11 mouse cellular contexts compared by ENCODE assay signal in the genomic region with DNA sequence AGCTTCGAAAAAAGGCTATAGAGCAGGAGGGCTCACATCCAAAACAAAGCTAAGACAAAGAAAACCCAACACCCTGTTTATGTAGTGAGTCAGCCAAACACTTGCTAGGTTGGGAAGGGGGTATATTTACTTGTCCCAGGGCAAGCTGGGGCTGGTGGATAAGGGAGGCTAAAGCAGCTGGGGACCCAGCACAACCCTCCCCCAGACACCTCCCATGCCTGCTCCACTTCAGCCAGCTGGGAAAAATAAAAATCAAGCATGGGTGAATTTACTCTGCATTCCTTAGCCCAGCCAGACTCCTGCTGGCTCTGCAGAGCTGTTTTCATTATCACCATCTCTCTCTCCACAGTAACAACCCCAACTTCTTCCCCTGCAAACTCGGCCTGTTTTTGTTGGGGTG. TPM values are rescaled to one million over a fixed set of nuclear protein-coding genes. Genes with fewer than 3 reads are reported as not detected.
DNase-seq lines count a peak whose midpoint lies in the region; ATAC-seq and TF ChIP-seq lines count a peak whose summit lies in the region.
"Had no signal": no experiment of that assay in that cellular context is flagged by ENCODE, and none has a peak within 500 bp of the region (broad histone marks: within the 10 kb centered on the region; RNA-seq: fewer than 3 reads in every experiment).

No protein-coding gene starts in this region.

- H3K9me3 ChIP-seq in forebrain, embryonic 11.5 days (ENCODE audit: control insufficient read depth, low read length): no peaks in the 10 kb centered on the region
- no peaks in the 10 kb centered on the region for H3K9me3 ChIP-seq in forebrain, embryonic 12.5 days
- H3K9me3 ChIP-seq in kidney, embryonic 16.5 days (ENCODE audit: low read length): no peaks in the 10 kb centered on the region
- no peaks in the 10 kb centered on the region for H3K9me3 ChIP-seq in limb, embryonic 14.5 days (ENCODE audit: control insufficient read depth, low read length)

- in situ Hi-C loops in Patski (cut with MboI; ENCODE audit: low pct_unique_long_range_greater_than_20kb): no loop called here

- no peak overlapping the region for H3K4me2 ChIP-seq in forebrain, embryonic 11.5 days (ENCODE audit: low read depth, low read length, severe bottlenecking)
- no peak overlapping the region for H3K4me2 ChIP-seq in forebrain, embryonic 12.5 days
- no peak overlapping the region for H3K4me2 ChIP-seq in kidney, embryonic 16.5 days (replicated peaks; ENCODE audit: low read depth, low read length)
- no peak overlapping the region for H3K4me2 ChIP-seq in limb, embryonic 14.5 days (replicated peaks; ENCODE audit: low read depth, low read length, severe bottlenecking)

- TF ChIP-seq POLR2A in limb, embryonic 14.5 days (IDR thresholded peaks at IDR 0.05; ENCODE audit: borderline replicate concordance, extremely low read depth, insufficient read depth, insufficient read length): no peak

- peaks cover 3% of the 10 kb centered on the region; the same call in 1 of the 2 replicates for H3K4me1 ChIP-seq in forebrain, embryonic 11.5 days (replicated peaks; ENCODE audit: control insufficient read depth, insufficient read depth, low read length)
- peaks cover 23% of the 10 kb centered on the region for H3K4me1 ChIP-seq in forebrain, embryonic 12.5 days
- peaks cover 24% of the 10 kb centered on the region for H3K4me1 ChIP-seq in kidney, embryonic 16.5 days (ENCODE audit: insufficient read depth, low read length)
- peaks cover 21% of the 10 kb centered on the region for H3K4me1 ChIP-seq in limb, embryonic 14.5 days (ENCODE audit: control insufficient read depth, insufficient read depth, low read length)

- no peaks in the 10 kb centered on the region for H3K27me3 ChIP-seq in forebrain, embryonic 11.5 days (ENCODE audit: control insufficient read depth, insufficient read depth, low read length)
- H3K27me3 ChIP-seq in forebrain, embryonic 12.5 days: peaks cover 39% of the 10 kb centered on the region
- H3K27me3 ChIP-seq in kidney, embryonic 16.5 days (ENCODE audit: insufficient read depth, low read length): 0 out of 2 replicates have a peak, but pooled peaks cover 2% of the 10 kb centered on the region
- no peaks in the 10 kb centered on the region for H3K27me3 ChIP-seq in Patski
- no peaks in the 10 kb centered on the region for H3K27me3 ChIP-seq in limb, embryonic 14.5 days (ENCODE audit: control insufficient read depth, insufficient read depth, low read length)

- H3K4me3 ChIP-seq in forebrain, embryonic 11.5 days (ENCODE audit: low read depth, low read length): no peak overlapping the region
- no peak overlapping the region for H3K4me3 ChIP-seq in forebrain, embryonic 12.5 days (replicated peaks)
- no peak overlapping the region for H3K4me3 ChIP-seq in kidney, embryonic 16.5 days (ENCODE audit: low read length)
- H3K4me3 ChIP-seq in limb, embryonic 14.5 days (replicated peaks; ENCODE audit: low read length): no peak overlapping the region

- H3K27ac ChIP-seq in forebrain, embryonic 11.5 days (ENCODE audit: low read depth, low read length): peak overlapping the region; percentile 25; the same call in 1 of the 2 replicates
- H3K27ac ChIP-seq in forebrain, embryonic 12.5 days: no peak overlapping the region
- peak overlapping the region; percentile 61 for H3K27ac ChIP-seq in kidney, embryonic 16.5 days (ENCODE audit: low read length)
- peak overlapping the region; percentile 41; the same call in 1 of the 2 replicates for H3K27ac ChIP-seq in limb, embryonic 14.5 days (replicated peaks; ENCODE audit: low read depth, low read length)
- H3K27ac ChIP-seq: liver, embryonic 14.5 days had no signal

- 16% methylated on average over 2 of the region's 2 CpGs for WGBS in forebrain, embryonic 11.5 days
- 21% methylated on average over 2 of the region's 2 CpGs for WGBS in forebrain, embryonic 12.5 days
- WGBS in kidney, embryonic 16.5 days: 13% methylated on average over 2 of the region's 2 CpGs
- 22% methylated on average over 2 of the region's 2 CpGs for WGBS in limb, embryonic 14.5 days

- ATAC-seq in forebrain, embryonic 11.5 days (replicated peaks; ENCODE audit: low FRiP score): no peak
- no peak for ATAC-seq in forebrain, embryonic 12.5 days (ENCODE audit: low FRiP score)
- ATAC-seq in kidney, embryonic 16.5 days (ENCODE audit: low FRiP score, low TSS enrichment): peak; percentile 67
- peak; percentile 68 for ATAC-seq in Patski
- 0 out of 2 replicates have a peak, but pooled peaks have one; percentile 38 for ATAC-seq in limb, embryonic 14.5 days (ENCODE audit: low FRiP score, low read depth)

- no peaks in the 10 kb centered on the region for H3K36me3 ChIP-seq in forebrain, embryonic 11.5 days (ENCODE audit: control insufficient read depth, insufficient read depth, low read length)
- H3K36me3 ChIP-seq in forebrain, embryonic 12.5 days (replicated peaks): no peaks in the 10 kb centered on the region
- no peaks in the 10 kb centered on the region for H3K36me3 ChIP-seq in kidney, embryonic 16.5 days (ENCODE audit: insufficient read depth, low read length)
- no peaks in the 10 kb centered on the region for H3K36me3 ChIP-seq in limb, embryonic 14.5 days (ENCODE audit: control insufficient read depth, insufficient read depth, low read length)

- TF ChIP-seq CTCF in Patski (IDR thresholded peaks at IDR 0.05): no peak

- peak; percentile 54 for DNase-seq in forebrain, embryonic 11.5 days (ENCODE audit: low spot score)
- no peak for DNase-seq in kidney, adult 8-10 months
- DNase-seq in Patski (ENCODE audit: low read depth, low spot score) (no peak), MN1 (ENCODE audit: low spot score) (no peak)
- DNase-seq in limb, embryonic 14.5 days (ENCODE audit: low spot score): peak; percentile 34
- DNase-seq in spleen, postnatal 36 days (ENCODE audit: low spot score in 2 of 2): no peak
- DNase-seq: cerebellum, postnatal 10 days; gastrocnemius, postnatal 10 days had no signal

- POLR2A ChIA-PET in Patski (lab: Charles Lee): interaction anchor here (0.6 kb wide), 1 partner anchor 251 kb away, joined by 3 read pairs; no protein-coding TSS in a partner anchor

- H3K9ac ChIP-seq in forebrain, embryonic 11.5 days (ENCODE audit: low read length): no peak overlapping the region
- no peak overlapping the region for H3K9ac ChIP-seq in forebrain, embryonic 12.5 days
- no peak overlapping the region for H3K9ac ChIP-seq in kidney, embryonic 16.5 days (replicated peaks; ENCODE audit: low read length)
- 0 out of 2 replicates have a peak overlapping the region, but pooled peaks have one; percentile 8 for H3K9ac ChIP-seq in limb, embryonic 14.5 days (ENCODE audit: low read depth, low read length, severe bottlenecking)
- H3K9ac ChIP-seq: liver, embryonic 14.5 days had no signal

- CTCF ChIA-PET in Patski (lab: Charles Lee): no interaction called here

RNA-seq across cellular contexts. Expression of a gene that starts 2.2 kb away (rescaled TPM):
- polyA plus RNA-seq in forebrain, embryonic 11.5 days (2014; fragmentation: Nextera tagmentation; extraction: Ambion mirVana): 2.6 TPM in 2 replicates
- 2.1 and 2.4 TPM in 2 replicates for polyA plus RNA-seq in forebrain, embryonic 12.5 days (2016; fragmentation: Nextera tagmentation; extraction: Ambion mirVana)
- 5.0 and 5.4 TPM in 2 replicates for polyA plus RNA-seq in kidney, embryonic 16.5 days (2015; fragmentation: Nextera tagmentation; extraction: Ambion mirVana)
- 0.01 TPM for polyA plus RNA-seq in Patski (2021)
- polyA plus RNA-seq in limb, embryonic 14.5 days (2012; rRNA removed): 7.6 and 8.1 TPM in 2 replicates
- polyA plus RNA-seq in limb, embryonic 14.5 days (2014; fragmentation: Nextera tagmentation; extraction: Ambion mirVana): 7.8 and 8.9 TPM in 2 replicates

RNA-seq across cellular contexts. Expression of a gene that starts 6.4 kb away (rescaled TPM):
- polyA plus RNA-seq in forebrain, embryonic 11.5 days (2014; fragmentation: Nextera tagmentation; extraction: Ambion mirVana): 2.9 and 3.1 TPM in 2 replicates
- polyA plus RNA-seq in forebrain, embryonic 12.5 days (2016; fragmentation: Nextera tagmentation; extraction: Ambion mirVana): 1.7 and 2.7 TPM in 2 replicates
- 0.94 and 1.2 TPM in 2 replicates for polyA plus RNA-seq in kidney, embryonic 16.5 days (2015; fragmentation: Nextera tagmentation; extraction: Ambion mirVana)
- 4.9 TPM for polyA plus RNA-seq in Patski (2021)
- polyA plus RNA-seq in limb, embryonic 14.5 days (2012; rRNA removed): 2.4 and 2.7 TPM in 2 replicates
- polyA plus RNA-seq in limb, embryonic 14.5 days (2014; fragmentation: Nextera tagmentation; extraction: Ambion mirVana): 1.2 and 2.3 TPM in 2 replicates

Comparison
In these comparisons a context has a peak if more than half of its experiments do, and no peak if none do; other contexts are left out.
1. ATAC-seq: peak in kidney, embryonic 16.5 days (single experiment), Patski (single experiment) and limb, embryonic 14.5 days (single experiment); none in forebrain, embryonic 11.5 days (single experiment) and forebrain, embryonic 12.5 days (single experiment).
2. DNase-seq: peak in forebrain, embryonic 11.5 days (single experiment) and limb, embryonic 14.5 days (single experiment); none in kidney, adult 8-10 months (0 of 2), Patski (single experiment), MN1 (single experiment) and spleen, postnatal 36 days (0 of 2).